Mouse (Mus musculus): ENCODE measurements around the gene Zfp697.

DNA sequence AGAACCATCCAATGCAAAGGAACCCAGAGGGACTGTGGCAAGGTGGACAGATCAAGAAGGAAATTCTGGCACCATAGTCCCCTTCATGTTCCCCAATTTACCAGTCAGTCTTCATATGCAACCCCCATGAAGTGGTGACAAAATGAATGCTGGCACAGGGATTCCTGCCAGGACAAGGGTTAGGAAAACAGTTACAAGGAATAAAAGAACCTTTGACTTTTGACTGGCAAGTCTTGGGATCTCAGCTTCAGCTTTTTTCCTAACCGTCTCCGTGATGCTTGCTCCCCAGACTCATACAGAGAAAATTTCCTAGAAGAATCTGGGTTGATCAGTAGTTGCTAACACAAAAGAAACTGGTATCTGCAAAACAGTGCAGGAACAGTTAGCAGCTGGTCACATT is 351.5 kb downstream of the Zfp697 start:
- TF ChIP-seq CTCF (IDR thresholded peaks at IDR 0.05; ENCODE audit: low read depth) = no peak
- no peak for TF ChIP-seq EP300 (IDR thresholded peaks at IDR 0.05; ENCODE audit: low read depth)
